Mouse (Mus musculus) spleen, postnatal 14 days (tissue): Measurements from ENCODE around the gene Ccr1.
A peak's percentile ranks its signal among the peaks of the same experiment; 100 is the strongest.

Experiments used
- DNase-seq, 2 experiments: peaks; one replicate each; pipeline ENCODE4 v3.0.0; 2021 to 2022; ENCODE audit warnings: low spot score in 2 of 2

Gene Ccr1

GRCm38 (mm10) chr9:123927281-123927960 lies 41.1 kb downstream of the Ccr1 start:
- no peak for DNase-seq

- peak in 1 of 2 experiments; percentile 52 for DNase-seq
These were observed 42.5 kb downstream of the Ccr1 start for GRCm38 (mm10) chr9:123926041-123926440.

- DNase-seq = peak; percentile 75 to 81
These were observed 43.2 kb downstream of the Ccr1 start for GRCm38 (mm10) chr9:123925101-123925946.

GRCm38 (mm10) chr9:123924589-123925066 lies 43.9 kb downstream of the Ccr1 start:
- DNase-seq = peak; percentile 81 to 84

- DNase-seq = peak; percentile 73 to 83
These were observed 44.5 kb downstream of the Ccr1 start for GRCm38 (mm10) chr9:123924035-123924434.

- peak; percentile 25 to 33 for DNase-seq
These were observed 45.1 kb downstream of the Ccr1 start for GRCm38 (mm10) chr9:123923146-123923991.
